Mouse (Mus musculus) kidney, postnatal 0 days (tissue): ENCODE measurements at regions not wholly inside any gene's neighbourhood (a gene's known extent, or its start where the extent isn't known, plus 50 kb on each side); places are given as distances from the start of the nearest gene placed in this dataset.
A peak's percentile ranks its signal among the peaks of the same experiment; 100 is the strongest.

ENCODE experiments used
- ATAC-seq: fragments of 200-750 bp; cut with Nextera tagmentation; replicated peaks from 2 replicates; pipeline ENCODE4 v1.8.0; 2017; ENCODE audit warnings: low read depth, moderate number of reproducible peaks, moderate TSS enrichment, moderate library complexity; ENCODE audit not compliant: low FRiP score
- DNase-seq: peaks from one replicate; pipeline ENCODE4 v3.0.0-alpha.2; 2016; ENCODE audit warnings: low spot score
- H3K27ac ChIP-seq: fragments of 300-500 bp; sonication (generic); 2 replicates; pipeline ENCODE4 v1.5.1; 2014; ENCODE audit warnings: mild to moderate bottlenecking
- H3K27me3 ChIP-seq: fragments of 300-500 bp; sonication (generic); 2 replicates; pipeline ENCODE4 v1.6.1; 2014; ENCODE audit warnings: low read length, mixed read lengths; ENCODE audit not compliant: insufficient read depth
- H3K36me3 ChIP-seq: fragments of 300-500 bp; sonication (generic); 2 replicates; pipeline ENCODE4 v1.6.1; 2014; ENCODE audit warnings: low read length, mixed read lengths; ENCODE audit not compliant: insufficient read depth
- H3K4me1 ChIP-seq: fragments of 300-500 bp; sonication (generic); replicated peaks from 2 replicates; pipeline ENCODE4 v1.6.1; 2014; ENCODE audit warnings: antibody characterized with exemption, low read length, mixed read lengths; ENCODE audit not compliant: insufficient read depth
- H3K4me2 ChIP-seq: fragments of 300-500 bp; sonication (generic); 2 replicates; pipeline ENCODE4 v1.6.1; 2014; ENCODE audit warnings: mild to moderate bottlenecking, low read length, moderate library complexity, mixed read lengths
- H3K4me3 ChIP-seq: fragments of 300-500 bp; sonication (generic); replicated peaks from 2 replicates; pipeline ENCODE4 v1.5.1; 2014; ENCODE audit warnings: low read depth, low read length
- H3K9ac ChIP-seq: fragments of 300-500 bp; sonication (generic); 2 replicates; pipeline ENCODE4 v1.6.1; 2014; ENCODE audit warnings: low read depth, low read length
- H3K9me3 ChIP-seq: fragments of 300-500 bp; sonication (generic); replicated peaks from 2 replicates; pipeline ENCODE4 v1.6.1; 2016; ENCODE audit warnings: low read length, inconsistent platforms, mixed read lengths
- CTCF ChIP-seq: IDR thresholded peaks from 2 replicates; pipeline ENCODE4 v1.5.1; 2016; ENCODE audit warnings: antibody characterized with exemption, low read depth, mild to moderate bottlenecking, moderate library complexity
- WGBS: fragments of 180-500 bp; shearing (Covaris S2); extraction: QIAGEN DNeasy Blood & Tissue Kit; methylation state at CpG from one replicate; pipeline ENCODE4 v1.1.7; 2014; 5-methylcytosine and 5-hydroxymethylcytosine counted together

GRCm38 (mm10) chr2:73041475-73041874 is 55.0 kb upstream of the Gm11084 start:
- 0 out of 2 replicates have a peak, but pooled peaks cover 9% of the 10 kb centered on the region for H3K4me1 ChIP-seq
- no peak overlapping the region for H3K9ac ChIP-seq
- H3K4me2 ChIP-seq: no peak overlapping the region
- TF ChIP-seq CTCF: no peak
- no peak overlapping the region for H3K27ac ChIP-seq
- WGBS: 35% methylated on average over 5 of the region's 5 CpGs
- H3K36me3 ChIP-seq: no peaks in the 10 kb centered on the region
- no peak for DNase-seq
- no peak for ATAC-seq
- no peak overlapping the region for H3K4me3 ChIP-seq
- H3K9me3 ChIP-seq: no peaks in the 10 kb centered on the region
- H3K27me3 ChIP-seq: no peaks in the 10 kb centered on the region

- no peak for TF ChIP-seq CTCF
- Histone ChIP-seq H3K27me3 (no peaks in the 10 kb centered on the region), H3K9ac (no peak overlapping the region), H3K4me1 (0 out of 2 replicates have a peak, but pooled peaks cover 9% of the 10 kb centered on the region), H3K27ac (no peak overlapping the region), H3K36me3 (no peaks in the 10 kb centered on the region), H3K9me3 (no peaks in the 10 kb centered on the region), H3K4me2 (no peak overlapping the region), H3K4me3 (no peak overlapping the region)
- DNase-seq (no peak), ATAC-seq (no peak)
- 64% methylated on average over 3 of the region's 3 CpGs for WGBS
Observed at GRCm38 (mm10) chr2:73040031-73040430, 53.5 kb upstream of the Gm11084 start.

GRCm38 (mm10) chr2:73039300-73039699 is 52.8 kb upstream of the Gm11084 start:
- WGBS: 57% methylated on average over 2 of the region's 2 CpGs
- Histone ChIP-seq H3K4me1 (0 out of 2 replicates have a peak, but pooled peaks cover 9% of the 10 kb centered on the region), H3K4me2 (no peak overlapping the region), H3K9me3 (no peaks in the 10 kb centered on the region), H3K27ac (no peak overlapping the region), H3K9ac (no peak overlapping the region), H3K36me3 (no peaks in the 10 kb centered on the region), H3K4me3 (no peak overlapping the region), H3K27me3 (no peaks in the 10 kb centered on the region)
- TF ChIP-seq CTCF: no peak
- DNase-seq (no peak), ATAC-seq (no peak)

DNA sequence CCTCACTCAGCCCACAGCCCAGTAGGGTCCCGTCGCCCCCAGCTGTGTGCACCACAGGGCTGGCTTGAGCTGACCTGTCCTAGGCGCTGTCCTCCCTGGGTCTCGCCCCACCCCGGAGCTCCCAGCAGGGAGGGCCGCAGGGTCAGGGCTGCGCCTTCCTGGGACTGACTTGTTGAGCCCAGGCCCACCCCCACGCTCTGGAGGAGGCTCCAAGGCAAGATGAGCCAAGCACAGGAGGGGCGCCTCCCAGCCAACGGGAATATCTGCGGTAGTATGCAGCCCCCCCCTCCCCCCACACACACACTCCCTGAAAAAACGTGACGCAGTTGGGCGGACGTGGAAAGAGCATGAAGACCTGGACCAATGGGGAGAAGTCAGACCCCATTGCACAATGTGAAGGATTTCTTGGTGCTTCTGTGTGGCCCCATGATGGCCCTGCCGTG is 51.8 kb upstream of the Gm11084 start:
- H3K4me2 ChIP-seq: peak overlapping the region; percentile 47
- H3K4me1 ChIP-seq: 0 out of 2 replicates have a peak, but pooled peaks cover 9% of the 10 kb centered on the region
- H3K36me3 ChIP-seq: no peaks in the 10 kb centered on the region
- peak; percentile 70 for DNase-seq
- TF ChIP-seq CTCF: no peak
- no peaks in the 10 kb centered on the region for H3K9me3 ChIP-seq
- peak overlapping the region; percentile 54; the same call in 1 of the 2 replicates for H3K27ac ChIP-seq
- peak; percentile 87 for ATAC-seq
- 9% methylated on average over 16 of the region's 16 CpGs for WGBS
- H3K9ac ChIP-seq: no peak overlapping the region
- no peak overlapping the region for H3K4me3 ChIP-seq
- H3K27me3 ChIP-seq: no peaks in the 10 kb centered on the region

GRCm38 (mm10) chr2:73037266-73038046 is 50.9 kb upstream of the Gm11084 start:
- no peaks in the 10 kb centered on the region for H3K36me3 ChIP-seq
- H3K4me2 ChIP-seq: no peak overlapping the region
- H3K27ac ChIP-seq: no peak overlapping the region; the same call in 1 of the 2 replicates
- H3K9me3 ChIP-seq: no peaks in the 10 kb centered on the region
- WGBS: 58% methylated on average over 13 of the region's 13 CpGs
- H3K27me3 ChIP-seq: no peaks in the 10 kb centered on the region
- H3K4me1 ChIP-seq: 0 out of 2 replicates have a peak, but pooled peaks cover 9% of the 10 kb centered on the region
- DNase-seq (peak; percentile 10), ATAC-seq (no peak)
- H3K4me3 ChIP-seq: no peak overlapping the region
- H3K9ac ChIP-seq: no peak overlapping the region
- TF ChIP-seq CTCF: no peak
